Mouse (Mus musculus) hindbrain, embryonic 11.5 days (tissue): ENCODE measurements around the gene Slc25a3. TPM values are rescaled to one million over a fixed set of nuclear protein-coding genes. Genes with fewer than 3 reads are reported as not detected.
A peak's percentile ranks its signal among the peaks of the same experiment; 100 is the strongest.

Experiments used
- ATAC-seq: fragments of 200-750 bp; cut with Nextera tagmentation; 2 replicates; pipeline ENCODE4 v1.8.0; 2017; ENCODE audit warnings: mild to moderate bottlenecking, moderate TSS enrichment, moderate library complexity; ENCODE audit not compliant: low FRiP score
- DNase-seq: peaks from one replicate; pipeline ENCODE4 v3.0.0-alpha.2; 2015; ENCODE audit warnings: low spot score
- H3K27ac ChIP-seq: fragments of 300-500 bp; sonication (generic); 2 replicates; pipeline ENCODE4 v1.5.1; 2014; ENCODE audit warnings: mild to moderate bottlenecking, low read depth, low read length
- H3K27me3 ChIP-seq: fragments of 300-500 bp; sonication (generic); 2 replicates; pipeline ENCODE4 v1.6.1; 2014; ENCODE audit warnings: mild to moderate bottlenecking, low read length, moderate library complexity, mixed read lengths; ENCODE audit not compliant: control insufficient read depth, insufficient read depth
- H3K36me3 ChIP-seq: fragments of 300-500 bp; sonication (generic); 2 replicates; pipeline ENCODE4 v1.6.1; 2014; ENCODE audit warnings: mild to moderate bottlenecking, low read length, moderate library complexity, mixed read lengths; ENCODE audit not compliant: control insufficient read depth, insufficient read depth
- H3K4me1 ChIP-seq: fragments of 300-500 bp; sonication (generic); replicated peaks from 2 replicates; pipeline ENCODE4 v1.6.1; 2014; ENCODE audit warnings: low read length, mixed read lengths; ENCODE audit not compliant: control insufficient read depth, insufficient read depth
- H3K4me2 ChIP-seq: fragments of 300-500 bp; sonication (generic); replicated peaks from 2 replicates; pipeline ENCODE4 v1.6.1; 2014; ENCODE audit warnings: mild to moderate bottlenecking, low read depth, low read length
- H3K4me3 ChIP-seq: fragments of 300-500 bp; sonication (generic); 2 replicates; pipeline ENCODE4 v1.5.1; 2014; ENCODE audit warnings: low read depth, low read length
- H3K9ac ChIP-seq: fragments of 300-500 bp; sonication (generic); 2 replicates; pipeline ENCODE4 v1.6.1; 2014; ENCODE audit warnings: low read depth, low read length
- H3K9me3 ChIP-seq: fragments of 300-500 bp; sonication (generic); 2 replicates; pipeline ENCODE4 v1.6.1; 2016; ENCODE audit warnings: low read length; ENCODE audit not compliant: control insufficient read depth
- WGBS: fragments of 180-500 bp; shearing (Covaris S2); extraction: QIAGEN DNeasy Blood & Tissue Kit; methylation state at CpG from one replicate; pipeline ENCODE4 v1.1.7; 2014; 5-methylcytosine and 5-hydroxymethylcytosine counted together
- polyA plus RNA-seq: library from polyadenylated mRNA; unstranded; fragments of >200 nt; fragmentation: Nextera tagmentation; extraction: Ambion mirVana; gene quantifications from 2 replicates; pipeline ENCODE4 v1.2.1, GENCODE M21; 2014

Gene Slc25a3
- polyA plus RNA-seq, 1 experiment from 2014 or later: 455 TPM

DNA sequence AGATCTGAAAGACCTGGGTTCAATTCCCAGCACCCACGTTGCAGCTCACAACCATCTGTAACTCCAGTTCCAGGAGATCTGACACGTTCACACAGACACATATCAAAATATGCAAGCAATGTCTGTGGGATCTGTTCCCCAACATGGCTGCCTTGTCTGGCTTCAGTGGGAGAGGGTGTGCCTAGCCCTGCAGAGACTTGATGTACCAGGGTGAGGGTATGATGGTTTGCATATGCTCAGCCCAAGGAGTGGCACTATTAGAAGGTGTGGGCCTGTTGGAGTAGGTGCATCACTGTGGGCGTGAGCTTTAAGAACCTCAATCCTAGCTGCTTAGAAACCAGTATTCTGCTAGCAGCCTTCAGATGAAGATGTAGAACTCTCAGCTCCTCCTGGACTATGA lies 17.9 kb downstream of the Slc25a3 start:
- Histone ChIP-seq H3K4me1 (no peaks in the 10 kb centered on the region), H3K36me3 (no peaks in the 10 kb centered on the region), H3K4me3 (no peak overlapping the region), H3K27me3 (no peaks in the 10 kb centered on the region), H3K27ac (no peak overlapping the region), H3K9ac (no peak overlapping the region), H3K9me3 (no peaks in the 10 kb centered on the region), H3K4me2 (no peak overlapping the region)
- ATAC-seq (no peak), DNase-seq (no peak)
- WGBS: 88% methylated on average over 3 of the region's 3 CpGs

DNA sequence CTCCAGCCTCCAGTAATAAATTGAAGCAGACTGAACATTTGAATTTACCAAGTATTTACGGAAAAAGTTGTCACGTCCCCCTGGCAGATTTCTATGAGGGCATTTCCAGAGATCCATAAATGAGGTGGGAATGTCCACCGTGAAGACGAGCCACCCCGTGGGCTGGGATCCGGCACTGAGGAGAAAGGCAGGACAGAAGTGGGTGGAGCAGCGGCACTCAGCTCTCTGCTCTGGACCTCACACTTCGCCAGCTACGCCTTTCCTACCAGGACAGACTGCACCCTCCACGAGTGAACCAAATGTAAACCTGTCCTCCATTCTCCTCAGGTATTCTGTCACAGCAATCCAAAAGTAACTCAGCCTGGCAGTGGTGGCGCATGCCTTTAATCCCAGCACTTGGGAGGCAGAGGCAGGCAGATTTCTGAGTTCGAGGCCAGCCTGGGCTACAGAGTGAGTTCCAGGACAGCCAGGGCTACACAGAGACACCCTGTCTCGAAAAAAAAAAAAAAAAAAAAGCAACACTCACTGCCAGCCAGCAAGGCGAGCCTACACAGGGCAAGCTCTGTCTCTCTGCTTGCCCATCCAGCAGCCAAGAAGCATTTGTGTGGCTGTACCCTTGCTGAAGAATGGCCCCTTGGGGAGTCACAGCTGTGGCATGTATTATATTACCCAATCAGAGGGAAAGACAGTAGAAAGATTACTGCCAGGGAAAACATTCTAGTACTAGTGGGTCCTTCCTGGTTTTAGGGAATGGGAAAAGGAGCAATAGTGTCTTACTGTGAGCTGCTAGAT lies 20.9 kb downstream of the Slc25a3 start:
- Histone ChIP-seq H3K4me3 (no peak overlapping the region), H3K4me2 (no peak overlapping the region), H3K27me3 (no peaks in the 10 kb centered on the region), H3K9me3 (no peaks in the 10 kb centered on the region), H3K9ac (no peak overlapping the region), H3K36me3 (no peaks in the 10 kb centered on the region), H3K4me1 (no peaks in the 10 kb centered on the region), H3K27ac (no peak overlapping the region)
- WGBS: 96% methylated on average over 13 of the region's 14 CpGs
- DNase-seq (no peak), ATAC-seq (no peak)

DNA sequence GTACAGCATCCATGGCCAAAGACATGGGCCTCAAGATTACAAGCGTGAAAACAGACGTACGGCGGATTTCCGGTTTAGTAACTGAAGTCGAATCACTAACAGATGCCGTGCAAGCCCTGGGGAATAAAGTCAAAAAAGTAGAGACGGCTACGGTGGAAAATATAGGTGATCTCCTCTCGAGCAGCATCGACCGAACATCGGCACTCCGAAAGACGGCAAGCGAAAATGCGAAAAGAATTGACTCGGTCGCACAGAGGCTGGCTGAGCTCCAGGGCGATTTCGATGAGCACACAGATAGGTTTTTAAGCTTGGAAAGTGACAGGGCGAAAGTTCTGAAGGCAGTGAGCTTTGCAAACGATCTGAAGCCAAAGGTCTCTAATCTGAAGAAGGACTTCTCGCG lies 21.9 kb downstream of the Slc25a3 start:
- H3K36me3 ChIP-seq: no peaks in the 10 kb centered on the region
- ATAC-seq (no peak), DNase-seq (no peak)
- no peak overlapping the region for H3K4me3 ChIP-seq
- no peaks in the 10 kb centered on the region for H3K27me3 ChIP-seq
- 92% methylated on average over 25 of the region's 25 CpGs for WGBS
- H3K9me3 ChIP-seq: no peaks in the 10 kb centered on the region
- no peak overlapping the region for H3K27ac ChIP-seq
- H3K4me2 ChIP-seq: no peak overlapping the region
- no peaks in the 10 kb centered on the region for H3K4me1 ChIP-seq
- no peak overlapping the region for H3K9ac ChIP-seq

DNA sequence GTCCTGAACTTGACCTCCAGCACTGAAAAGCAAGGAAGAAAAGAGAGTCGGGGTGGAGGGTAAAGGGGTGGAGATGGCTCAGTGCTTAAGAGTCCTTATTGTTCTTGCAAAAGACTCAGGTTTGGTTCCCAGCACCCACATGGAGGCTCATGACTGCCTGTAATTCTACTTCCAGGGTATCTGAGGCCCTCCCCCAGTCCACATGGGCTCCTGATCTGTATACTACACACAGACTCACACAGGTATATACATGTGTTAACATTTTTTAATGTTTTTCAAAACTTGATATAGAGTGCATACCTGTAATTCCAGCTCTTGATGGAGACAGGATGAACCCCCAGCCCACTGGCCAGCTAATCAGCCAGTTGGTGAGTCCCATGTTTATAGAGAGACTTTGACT lies 23.8 kb downstream of the Slc25a3 start:
- Histone ChIP-seq H3K4me1 (no peaks in the 10 kb centered on the region), H3K27me3 (no peaks in the 10 kb centered on the region), H3K27ac (no peak overlapping the region), H3K9ac (no peak overlapping the region), H3K4me2 (no peak overlapping the region), H3K9me3 (no peaks in the 10 kb centered on the region), H3K4me3 (no peak overlapping the region), H3K36me3 (no peaks in the 10 kb centered on the region)
- 80% methylated on average over 1 of the region's 1 CpGs for WGBS
- ATAC-seq (no peak), DNase-seq (no peak)

DNA sequence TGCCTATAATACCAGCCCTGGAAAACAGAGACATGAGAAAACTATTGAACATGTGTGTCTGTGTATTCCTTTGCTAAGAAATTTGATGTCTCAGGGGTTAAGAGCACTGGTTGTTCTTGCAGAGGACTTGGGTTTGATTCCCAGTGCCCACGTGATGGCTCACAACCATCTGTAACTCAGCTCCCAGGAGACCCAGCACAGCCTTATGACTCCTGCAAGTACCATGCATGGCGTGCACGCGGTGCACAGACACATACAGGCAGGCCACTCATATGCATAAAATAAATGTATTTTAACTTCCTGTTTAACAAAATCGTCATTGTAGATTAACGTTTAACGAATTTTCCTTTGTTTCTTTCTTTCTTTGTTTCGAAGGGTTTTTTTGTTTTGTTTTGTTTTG lies 25.8 kb downstream of the Slc25a3 start:
- Histone ChIP-seq H3K9ac (no peak overlapping the region), H3K27me3 (no peaks in the 10 kb centered on the region), H3K27ac (no peak overlapping the region), H3K4me3 (no peak overlapping the region), H3K4me1 (no peaks in the 10 kb centered on the region), H3K9me3 (no peaks in the 10 kb centered on the region), H3K36me3 (no peaks in the 10 kb centered on the region), H3K4me2 (no peak overlapping the region)
- ATAC-seq (no peak), DNase-seq (no peak)
- 91% methylated on average over 8 of the region's 8 CpGs for WGBS

DNA sequence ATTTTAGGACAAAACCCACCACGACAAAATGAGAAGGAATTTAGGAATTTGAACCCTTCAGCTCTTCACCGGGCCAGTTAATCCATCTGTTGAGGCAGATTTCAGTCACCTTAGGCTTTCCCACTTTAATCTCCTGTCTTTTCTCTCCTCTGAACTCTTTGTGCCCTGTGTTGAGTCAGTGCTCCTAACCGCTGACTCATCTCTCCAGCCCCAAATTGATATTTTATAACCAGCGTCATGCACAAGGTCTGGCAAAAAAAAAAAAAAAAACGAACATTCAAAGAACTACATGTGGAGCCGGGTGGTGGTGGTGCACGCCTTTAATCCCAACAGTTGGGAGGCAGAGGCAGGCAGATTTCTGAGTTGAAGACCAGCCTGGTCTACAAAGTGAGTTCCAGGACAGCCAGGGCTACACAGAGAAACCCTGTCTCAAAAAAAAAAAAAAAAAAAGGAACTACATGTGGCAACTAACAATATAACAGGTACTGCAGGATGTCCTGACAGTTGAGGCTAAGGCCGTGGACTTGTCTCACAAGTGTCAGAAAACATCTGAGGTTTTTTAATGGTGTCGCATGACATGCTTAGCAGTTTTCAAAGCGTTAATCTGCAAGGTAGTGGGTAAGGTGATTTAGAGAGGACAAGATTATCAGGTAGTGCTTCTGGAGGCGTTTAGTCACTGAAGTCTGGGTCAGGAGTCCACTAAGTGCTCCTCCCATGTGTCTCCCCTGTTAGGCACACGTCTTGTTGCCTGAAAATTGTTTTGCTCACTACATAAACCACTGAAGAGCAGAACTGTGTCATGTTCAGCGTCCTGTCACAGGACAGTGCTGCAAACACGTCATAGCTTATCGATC lies 29.4 kb downstream of the Slc25a3 start:
- Histone ChIP-seq H3K9ac (no peak overlapping the region), H3K4me1 (no peaks in the 10 kb centered on the region), H3K27me3 (no peaks in the 10 kb centered on the region), H3K27ac (no peak overlapping the region), H3K36me3 (no peaks in the 10 kb centered on the region), H3K9me3 (no peaks in the 10 kb centered on the region), H3K4me3 (no peak overlapping the region), H3K4me2 (no peak overlapping the region)
- ATAC-seq (no peak), DNase-seq (no peak)
- WGBS: 89% methylated on average over 15 of the region's 15 CpGs

DNA sequence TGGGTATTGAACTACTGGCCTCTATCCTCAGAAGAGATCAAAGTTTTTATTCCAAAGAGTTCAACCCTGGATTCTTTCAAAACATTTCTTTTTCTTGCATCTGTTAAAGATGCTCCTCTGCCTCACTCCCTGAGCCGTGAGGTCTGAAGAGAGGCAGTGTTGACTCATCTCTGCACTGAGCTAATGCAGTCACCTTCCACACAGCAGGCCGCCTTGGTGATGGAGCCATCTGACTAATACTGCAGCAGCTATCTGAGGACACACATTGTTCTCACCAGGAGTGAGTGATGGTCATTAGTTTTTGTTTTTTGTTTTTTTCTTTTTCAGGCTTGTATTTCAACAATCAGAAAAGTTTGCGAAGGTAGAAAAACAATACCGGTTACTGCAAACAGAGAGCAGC lies 31.0 kb downstream of the Slc25a3 start:
- no peak overlapping the region for H3K4me2 ChIP-seq
- H3K9me3 ChIP-seq: no peaks in the 10 kb centered on the region
- no peak for DNase-seq
- H3K27me3 ChIP-seq: no peaks in the 10 kb centered on the region
- no peak overlapping the region for H3K9ac ChIP-seq
- H3K27ac ChIP-seq: no peak overlapping the region
- H3K4me1 ChIP-seq: no peaks in the 10 kb centered on the region
- WGBS: 83% methylated on average over 4 of the region's 4 CpGs
- no peaks in the 10 kb centered on the region for H3K36me3 ChIP-seq
- no peak overlapping the region for H3K4me3 ChIP-seq
- ATAC-seq: no peak

DNA sequence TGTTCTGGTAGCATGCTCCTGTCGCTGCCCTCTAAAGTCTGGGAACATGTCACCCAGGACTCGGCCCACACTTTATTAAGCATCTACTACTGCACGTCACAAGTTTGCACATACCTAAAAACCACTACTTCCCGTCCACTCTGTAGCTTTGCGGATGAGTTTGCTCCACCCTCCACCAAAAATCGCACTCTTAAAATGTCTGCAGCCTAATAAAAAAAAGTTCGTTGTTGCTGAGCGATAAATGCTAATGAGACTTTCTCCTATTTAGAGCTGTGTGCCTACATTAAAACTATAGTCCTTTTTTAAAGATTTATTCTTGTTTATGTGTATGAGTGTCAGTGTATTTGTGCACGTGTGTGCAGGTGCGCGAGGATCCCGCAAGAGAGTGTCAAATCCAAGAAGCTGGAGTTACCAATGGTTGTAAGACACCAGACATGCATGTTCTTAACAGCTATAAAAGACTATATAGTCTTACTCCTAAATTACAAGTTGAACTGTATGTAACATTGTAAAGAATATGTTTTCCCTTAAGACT lies 40.4 kb downstream of the Slc25a3 start:
- no peak for DNase-seq
- Histone ChIP-seq H3K27ac (no peak overlapping the region), H3K4me2 (peak overlapping the region; percentile 52), H3K9ac (peak overlapping the region; percentile 61), H3K4me1 (no peaks in the 10 kb centered on the region; the same call in 1 of the 2 replicates), H3K27me3 (no peaks in the 10 kb centered on the region), H3K9me3 (no peaks in the 10 kb centered on the region), H3K36me3 (no peaks in the 10 kb centered on the region), H3K4me3 (peak overlapping the region; percentile 87)
- 58% methylated on average over 12 of the region's 12 CpGs for WGBS
- no peak; the same call in none of the 2 replicates for ATAC-seq
